Mouse (Mus musculus) limb, embryonic 14.5 days (tissue): Measurements from ENCODE around the gene Nedd8. TPM values are rescaled to one million over a fixed set of nuclear protein-coding genes. Genes with fewer than 3 reads are reported as not detected.

Source experiments
- ATAC-seq: fragments of 200-750 bp; cut with Nextera tagmentation; 2 replicates; pipeline ENCODE4 v1.8.0; 2017; ENCODE audit warnings: low read depth, moderate number of reproducible peaks, moderate TSS enrichment; ENCODE audit not compliant: low FRiP score
- DNase-seq: peaks from one replicate; pipeline ENCODE4 v3.0.0-alpha.2; 2015; ENCODE audit warnings: low spot score
- H3K27ac ChIP-seq: fragments of 300-500 bp; sonication (generic); replicated peaks from 2 replicates; pipeline ENCODE4 v1.5.1; 2014; ENCODE audit warnings: low read depth, mild to moderate bottlenecking, low read length, moderate library complexity, mixed read lengths
- H3K27me3 ChIP-seq: fragments of 300-500 bp; sonication (generic); 2 replicates; pipeline ENCODE4 v1.6.1; 2014; ENCODE audit warnings: low read length, mixed read lengths; ENCODE audit not compliant: control insufficient read depth, insufficient read depth
- H3K36me3 ChIP-seq: fragments of 300-500 bp; sonication (generic); 2 replicates; pipeline ENCODE4 v1.6.1; 2014; ENCODE audit warnings: mild to moderate bottlenecking, low read length, moderate library complexity, mixed read lengths; ENCODE audit not compliant: control insufficient read depth, insufficient read depth
- H3K4me1 ChIP-seq: fragments of 300-500 bp; sonication (generic); 2 replicates; pipeline ENCODE4 v1.6.1; 2014; ENCODE audit warnings: antibody characterized with exemption, low read length, mixed read lengths; ENCODE audit not compliant: control insufficient read depth, insufficient read depth
- H3K4me2 ChIP-seq: fragments of 300-500 bp; sonication (generic); replicated peaks from 2 replicates; pipeline ENCODE4 v1.6.1; 2014; ENCODE audit warnings: low read depth, mild to moderate bottlenecking, low read length, moderate library complexity; ENCODE audit not compliant: severe bottlenecking
- H3K4me3 ChIP-seq: fragments of 300-500 bp; sonication (generic); replicated peaks from 2 replicates; pipeline ENCODE4 v1.5.1; 2014; ENCODE audit warnings: low read length
- H3K9ac ChIP-seq: fragments of 300-500 bp; sonication (generic); 2 replicates; pipeline ENCODE4 v1.6.1; 2014; ENCODE audit warnings: mild to moderate bottlenecking, low read depth, low read length, moderate library complexity; ENCODE audit not compliant: severe bottlenecking
- H3K9me3 ChIP-seq: fragments of 300-500 bp; sonication (generic); 2 replicates; pipeline ENCODE4 v1.6.1; 2016; ENCODE audit warnings: low read length; ENCODE audit not compliant: control insufficient read depth
- POLR2A ChIP-seq: fragments of 200-500 bp; IDR thresholded peaks from 2 replicates; pipeline ENCODE4 v1.8.0; 2012; ENCODE audit warnings: inconsistent platforms, mild to moderate bottlenecking, moderate library complexity, borderline replicate concordance; ENCODE audit not compliant: insufficient read depth, insufficient read length; ENCODE audit errors: extremely low read depth
- WGBS: fragments of 180-500 bp; shearing (Covaris S2); extraction: QIAGEN DNeasy Blood & Tissue Kit; methylation state at CpG from one replicate; pipeline ENCODE4 v1.1.7; 2014; 5-methylcytosine and 5-hydroxymethylcytosine counted together
- polyA plus RNA-seq, 2 experiments: library from polyadenylated mRNA; depleted of rRNA in 1 of 2; stranded (reverse) in 1 of 2; unstranded in 1 of 2; fragments of >200 nt; fragmentation: Nextera tagmentation in 1 of 2; extraction: Ambion mirVana in 1 of 2; gene quantifications; 2 replicates each; pipeline versions ENCODE4 v1.2.1 to v1.2.3; 2012 to 2014

The Nedd8 gene
- polyA plus RNA-seq, 2 experiments = 416 to 583 TPM

DNA sequence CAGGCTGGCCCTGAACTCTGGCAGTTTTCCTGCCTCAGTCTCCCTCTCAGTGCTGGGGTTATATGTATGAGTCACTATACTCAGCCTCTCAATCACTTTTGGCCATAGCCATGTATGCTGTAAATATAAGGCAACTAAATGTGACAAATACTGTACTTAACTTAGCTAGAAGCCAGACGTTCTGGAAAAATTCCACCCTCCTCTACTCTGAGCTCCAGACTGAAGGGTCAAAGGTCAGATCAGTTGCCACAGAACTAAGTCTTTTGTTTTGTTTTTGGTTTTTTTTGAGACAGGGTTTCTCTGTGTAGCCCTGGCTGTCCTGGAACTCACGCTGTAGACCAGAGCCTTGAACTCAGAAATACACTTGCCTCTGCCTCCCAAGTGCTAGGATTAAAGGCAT is 56.0 kb downstream of the Nedd8 start:
- ATAC-seq = no peak
- DNase-seq = no peak
- H3K27me3 ChIP-seq = no peaks in the 10 kb centered on the region
- no peaks in the 10 kb centered on the region for H3K36me3 ChIP-seq
- WGBS = 59% methylated on average over 2 of the region's 2 CpGs
- H3K4me3 ChIP-seq = no peak overlapping the region
- no peaks in the 10 kb centered on the region; the same call in 1 of the 2 replicates for H3K4me1 ChIP-seq
- no peak overlapping the region for H3K9ac ChIP-seq
- TF ChIP-seq POLR2A = no peak
- H3K9me3 ChIP-seq = no peaks in the 10 kb centered on the region
- no peak overlapping the region for H3K4me2 ChIP-seq
- H3K27ac ChIP-seq = no peak overlapping the region

DNA sequence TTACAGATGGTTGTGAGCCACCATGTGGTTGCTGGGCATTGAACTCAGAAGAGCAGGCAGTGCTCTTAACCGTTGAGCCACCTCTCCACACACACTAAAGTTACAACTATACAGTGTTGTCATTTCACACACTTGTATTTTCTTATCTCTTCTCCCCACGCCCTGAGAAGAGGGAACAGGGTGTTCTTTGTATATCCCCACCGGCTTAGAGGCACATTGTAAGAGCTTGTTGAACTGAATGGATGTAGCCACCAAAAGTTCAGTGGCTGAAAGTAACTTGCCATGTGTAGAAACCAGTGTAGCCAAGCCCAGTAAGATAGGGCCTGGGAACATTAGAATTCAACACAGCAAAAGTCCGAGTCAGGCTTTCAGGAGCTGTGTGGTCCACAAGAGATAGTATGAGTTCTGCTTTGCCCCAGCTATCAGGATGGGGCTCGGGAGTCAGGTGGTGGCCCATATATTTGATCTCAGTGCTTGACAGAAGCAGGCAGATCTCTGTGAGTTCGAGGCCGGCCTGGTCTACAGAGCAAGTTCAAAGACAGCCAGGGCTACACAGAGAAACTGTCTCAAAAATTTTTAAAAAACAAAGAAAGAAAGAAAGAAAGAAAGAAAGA is 57.3 kb downstream of the Nedd8 start:
- H3K4me2 ChIP-seq = no peak overlapping the region
- DNase-seq (no peak), ATAC-seq (no peak)
- 85% methylated on average over 7 of the region's 7 CpGs for WGBS
- H3K4me1 ChIP-seq = no peaks in the 10 kb centered on the region; the same call in 1 of the 2 replicates
- H3K36me3 ChIP-seq = peaks cover under 1% of the 10 kb centered on the region; the same call in 1 of the 2 replicates
- H3K9me3 ChIP-seq = no peaks in the 10 kb centered on the region
- no peaks in the 10 kb centered on the region for H3K27me3 ChIP-seq
- no peak overlapping the region for H3K4me3 ChIP-seq
- no peak overlapping the region for H3K27ac ChIP-seq
- H3K9ac ChIP-seq = no peak overlapping the region
- TF ChIP-seq POLR2A = no peak

DNA sequence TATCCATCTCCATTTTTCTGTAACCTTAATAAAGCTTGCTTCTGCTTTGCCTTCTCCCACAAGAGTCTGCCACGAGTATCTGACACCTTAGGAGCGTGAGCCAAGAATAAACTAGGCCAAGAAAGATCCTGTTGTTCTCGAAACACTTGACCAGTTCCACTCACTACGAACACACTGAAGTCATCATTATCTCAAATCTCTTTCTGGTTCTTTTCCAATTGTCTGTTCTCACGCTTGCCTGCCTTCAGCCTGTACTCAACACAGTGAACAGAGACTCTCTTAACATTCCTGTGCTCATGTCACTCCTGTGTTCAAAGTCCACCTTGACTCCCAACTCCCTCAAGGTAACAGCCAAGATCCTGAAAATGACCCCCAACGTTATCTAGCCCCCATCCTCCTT is 58.6 kb downstream of the Nedd8 start:
- ATAC-seq (no peak), DNase-seq (no peak)
- Histone ChIP-seq H3K27me3 (no peaks in the 10 kb centered on the region), H3K9me3 (no peaks in the 10 kb centered on the region), H3K4me3 (no peak overlapping the region), H3K4me2 (no peak overlapping the region), H3K9ac (no peak overlapping the region), H3K27ac (no peak overlapping the region), H3K4me1 (no peaks in the 10 kb centered on the region), H3K36me3 (peaks cover 14% of the 10 kb centered on the region)
- WGBS = 73% methylated on average over 6 of the region's 6 CpGs
- no peak for TF ChIP-seq POLR2A

Other genes with a start within 250 kb of the Nedd8 start
Only the 30 nearest of the 35 such genes appear.
- 24.8 and 28.8 TPM in 2 replicates for gene Carmil3, start 181.5 kb downstream of the Nedd8 start, polyA plus RNA-seq (2012; rRNA removed)
- 3.6 and 5.4 TPM in 2 replicates for gene Carmil3, start 181.5 kb downstream of the Nedd8 start, polyA plus RNA-seq (2014; fragmentation: Nextera tagmentation; extraction: Ambion mirVana)
- 0.74 and 0.83 TPM in 2 replicates for gene Cpne6, start 161.7 kb downstream of the Nedd8 start, polyA plus RNA-seq (2012; rRNA removed)
- 0.47 and 0.65 TPM in 2 replicates for gene Cpne6, start 161.7 kb downstream of the Nedd8 start, polyA plus RNA-seq (2014; fragmentation: Nextera tagmentation; extraction: Ambion mirVana)
- gene Nrl, start 147.1 kb downstream of the Nedd8 start, polyA plus RNA-seq (2012; rRNA removed) = 0.06 TPM in 1 of 2 replicates, not detected in the other
- gene Nrl, start 147.1 kb downstream of the Nedd8 start, polyA plus RNA-seq (2014; fragmentation: Nextera tagmentation; extraction: Ambion mirVana) = not detected in 2 replicates
- gene Pck2, start 131.9 kb downstream of the Nedd8 start, polyA plus RNA-seq (2012; rRNA removed) = 39.3 and 52.1 TPM in 2 replicates
- gene Pck2, start 131.9 kb downstream of the Nedd8 start, polyA plus RNA-seq (2014; fragmentation: Nextera tagmentation; extraction: Ambion mirVana) = 22.5 and 28.0 TPM in 2 replicates
- 47.5 and 53.0 TPM in 2 replicates for gene Dcaf11, start 112.1 kb downstream of the Nedd8 start, polyA plus RNA-seq (2012; rRNA removed)
- 53.8 and 56.0 TPM in 2 replicates for gene Dcaf11, start 112.1 kb downstream of the Nedd8 start, polyA plus RNA-seq (2014; fragmentation: Nextera tagmentation; extraction: Ambion mirVana)
- gene A730061H03Rik, start 111.7 kb downstream of the Nedd8 start, polyA plus RNA-seq (2012; rRNA removed) = 0.67 and 0.88 TPM in 2 replicates
- 0.74 and 1.7 TPM in 2 replicates for gene A730061H03Rik, start 111.7 kb downstream of the Nedd8 start, polyA plus RNA-seq (2014; fragmentation: Nextera tagmentation; extraction: Ambion mirVana)
- 30.9 and 43.0 TPM in 2 replicates for gene Fitm1, start 96.5 kb downstream of the Nedd8 start, polyA plus RNA-seq (2012; rRNA removed)
- 19.1 and 26.9 TPM in 2 replicates for gene Fitm1, start 96.5 kb downstream of the Nedd8 start, polyA plus RNA-seq (2014; fragmentation: Nextera tagmentation; extraction: Ambion mirVana)
- gene Psme1, start 94.0 kb downstream of the Nedd8 start, polyA plus RNA-seq (2012; rRNA removed) = 66.8 and 77.6 TPM in 2 replicates
- gene Psme1, start 94.0 kb downstream of the Nedd8 start, polyA plus RNA-seq (2014; fragmentation: Nextera tagmentation; extraction: Ambion mirVana) = 147 and 154 TPM in 2 replicates
- gene Emc9, start 86.8 kb downstream of the Nedd8 start, polyA plus RNA-seq (2012; rRNA removed) = 6.6 and 6.9 TPM in 2 replicates
- 6.5 and 7.0 TPM in 2 replicates for gene Emc9, start 86.8 kb downstream of the Nedd8 start, polyA plus RNA-seq (2014; fragmentation: Nextera tagmentation; extraction: Ambion mirVana)
- 75.8 and 78.5 TPM in 2 replicates for gene Psme2, start 81.0 kb downstream of the Nedd8 start, polyA plus RNA-seq (2012; rRNA removed)
- 239 and 245 TPM in 2 replicates for gene Psme2, start 81.0 kb downstream of the Nedd8 start, polyA plus RNA-seq (2014; fragmentation: Nextera tagmentation; extraction: Ambion mirVana)
- 23.0 and 34.1 TPM in 2 replicates for gene Rnf31, start 80.4 kb downstream of the Nedd8 start, polyA plus RNA-seq (2012; rRNA removed)
- gene Rnf31, start 80.4 kb downstream of the Nedd8 start, polyA plus RNA-seq (2014; fragmentation: Nextera tagmentation; extraction: Ambion mirVana) = 13.1 and 18.1 TPM in 2 replicates
- 21.0 and 26.4 TPM in 2 replicates for gene Irf9, start 68.6 kb downstream of the Nedd8 start, polyA plus RNA-seq (2012; rRNA removed)
- 9.8 and 11.3 TPM in 2 replicates for gene Irf9, start 68.6 kb downstream of the Nedd8 start, polyA plus RNA-seq (2014; fragmentation: Nextera tagmentation; extraction: Ambion mirVana)
- 8.9 and 9.6 TPM in 2 replicates for gene Rec8, start 54.1 kb downstream of the Nedd8 start, polyA plus RNA-seq (2012; rRNA removed)
- gene Rec8, start 54.1 kb downstream of the Nedd8 start, polyA plus RNA-seq (2014; fragmentation: Nextera tagmentation; extraction: Ambion mirVana) = 2.4 and 2.8 TPM in 2 replicates
- 185 and 239 TPM in 2 replicates for gene Ipo4, start 36.2 kb downstream of the Nedd8 start, polyA plus RNA-seq (2012; rRNA removed)
- 131 and 133 TPM in 2 replicates for gene Ipo4, start 36.2 kb downstream of the Nedd8 start, polyA plus RNA-seq (2014; fragmentation: Nextera tagmentation; extraction: Ambion mirVana)
- 6.8 and 12.2 TPM in 2 replicates for gene Gm49378, start 34.2 kb downstream of the Nedd8 start, polyA plus RNA-seq (2012; rRNA removed)
- 1.5 and 3.7 TPM in 2 replicates for gene Gm49378, start 34.2 kb downstream of the Nedd8 start, polyA plus RNA-seq (2014; fragmentation: Nextera tagmentation; extraction: Ambion mirVana)
- 92.3 and 128 TPM in 2 replicates for gene Tm9sf1, start 28.3 kb downstream of the Nedd8 start, polyA plus RNA-seq (2012; rRNA removed)
- gene Tm9sf1, start 28.3 kb downstream of the Nedd8 start, polyA plus RNA-seq (2014; fragmentation: Nextera tagmentation; extraction: Ambion mirVana) = 111 and 116 TPM in 2 replicates
- 2.9 and 3.3 TPM in 2 replicates for gene Tssk4, start 21.9 kb downstream of the Nedd8 start, polyA plus RNA-seq (2012; rRNA removed)
- gene Tssk4, start 21.9 kb downstream of the Nedd8 start, polyA plus RNA-seq (2014; fragmentation: Nextera tagmentation; extraction: Ambion mirVana) = 1.2 and 1.4 TPM in 2 replicates
- gene Mdp1, start 11.6 kb downstream of the Nedd8 start, polyA plus RNA-seq (2012; rRNA removed) = 47.4 and 49.7 TPM in 2 replicates
- gene Mdp1, start 11.6 kb downstream of the Nedd8 start, polyA plus RNA-seq (2014; fragmentation: Nextera tagmentation; extraction: Ambion mirVana) = 53.7 and 59.1 TPM in 2 replicates
- gene Gmpr2, start 183 bp downstream of the Nedd8 start, polyA plus RNA-seq (2012; rRNA removed) = 51.1 and 53.6 TPM in 2 replicates
- gene Gmpr2, start 183 bp downstream of the Nedd8 start, polyA plus RNA-seq (2014; fragmentation: Nextera tagmentation; extraction: Ambion mirVana) = 53.1 and 68.5 TPM in 2 replicates
- 35.9 and 38.4 TPM in 2 replicates for gene Tinf2, start 9.7 kb upstream of the Nedd8 start, polyA plus RNA-seq (2012; rRNA removed)
- 34.2 and 40.1 TPM in 2 replicates for gene Tinf2, start 9.7 kb upstream of the Nedd8 start, polyA plus RNA-seq (2014; fragmentation: Nextera tagmentation; extraction: Ambion mirVana)
- gene Tgm1, start 41.8 kb upstream of the Nedd8 start, polyA plus RNA-seq (2012; rRNA removed) = 15.0 and 17.7 TPM in 2 replicates
- 17.0 and 21.2 TPM in 2 replicates for gene Tgm1, start 41.8 kb upstream of the Nedd8 start, polyA plus RNA-seq (2014; fragmentation: Nextera tagmentation; extraction: Ambion mirVana)
- gene Rabggta, start 50.1 kb upstream of the Nedd8 start, polyA plus RNA-seq (2012; rRNA removed) = 41.7 and 53.5 TPM in 2 replicates
- gene Rabggta, start 50.1 kb upstream of the Nedd8 start, polyA plus RNA-seq (2014; fragmentation: Nextera tagmentation; extraction: Ambion mirVana) = 20.4 and 23.0 TPM in 2 replicates
- gene Dhrs1, start 73.6 kb upstream of the Nedd8 start, polyA plus RNA-seq (2012; rRNA removed) = 88.3 and 109 TPM in 2 replicates
- 82.0 and 89.7 TPM in 2 replicates for gene Dhrs1, start 73.6 kb upstream of the Nedd8 start, polyA plus RNA-seq (2014; fragmentation: Nextera tagmentation; extraction: Ambion mirVana)
- 23.5 and 30.5 TPM in 2 replicates for gene Nop9, start 73.6 kb upstream of the Nedd8 start, polyA plus RNA-seq (2012; rRNA removed)
- gene Nop9, start 73.6 kb upstream of the Nedd8 start, polyA plus RNA-seq (2014; fragmentation: Nextera tagmentation; extraction: Ambion mirVana) = 37.6 and 38.1 TPM in 2 replicates
- 2.1 and 2.6 TPM in 2 replicates for gene Cideb, start 86.3 kb upstream of the Nedd8 start, polyA plus RNA-seq (2012; rRNA removed)
- 0.41 and 0.46 TPM in 2 replicates for gene Cideb, start 86.3 kb upstream of the Nedd8 start, polyA plus RNA-seq (2014; fragmentation: Nextera tagmentation; extraction: Ambion mirVana)
- gene Ltb4r2, start 89.3 kb upstream of the Nedd8 start, polyA plus RNA-seq (2012; rRNA removed) = 0.44 and 0.65 TPM in 2 replicates
- 0.61 and 0.74 TPM in 2 replicates for gene Ltb4r2, start 89.3 kb upstream of the Nedd8 start, polyA plus RNA-seq (2014; fragmentation: Nextera tagmentation; extraction: Ambion mirVana)
- 1.1 and 1.2 TPM in 2 replicates for gene Ltb4r1, start 93.8 kb upstream of the Nedd8 start, polyA plus RNA-seq (2012; rRNA removed)
- 0.33 and 0.78 TPM in 2 replicates for gene Ltb4r1, start 93.8 kb upstream of the Nedd8 start, polyA plus RNA-seq (2014; fragmentation: Nextera tagmentation; extraction: Ambion mirVana)
- 32.4 and 35.0 TPM in 2 replicates for gene Adcy4, start 112.0 kb upstream of the Nedd8 start, polyA plus RNA-seq (2012; rRNA removed)
- gene Adcy4, start 112.0 kb upstream of the Nedd8 start, polyA plus RNA-seq (2014; fragmentation: Nextera tagmentation; extraction: Ambion mirVana) = 16.8 and 17.8 TPM in 2 replicates
- gene Ripk3, start 116.7 kb upstream of the Nedd8 start, polyA plus RNA-seq (2012; rRNA removed) = 35.9 and 41.4 TPM in 2 replicates
- 30.5 and 37.6 TPM in 2 replicates for gene Ripk3, start 116.7 kb upstream of the Nedd8 start, polyA plus RNA-seq (2014; fragmentation: Nextera tagmentation; extraction: Ambion mirVana)
- 171 and 233 TPM in 2 replicates for gene Nfatc4, start 151.0 kb upstream of the Nedd8 start, polyA plus RNA-seq (2012; rRNA removed)
- gene Nfatc4, start 151.0 kb upstream of the Nedd8 start, polyA plus RNA-seq (2014; fragmentation: Nextera tagmentation; extraction: Ambion mirVana) = 83.5 and 114 TPM in 2 replicates